Mouse (Mus musculus) left cerebral cortex, postnatal 4 days (tissue): ENCODE measurements around the gene Tbca. TPM values are rescaled to one million over a fixed set of nuclear protein-coding genes. Genes with fewer than 3 reads are reported as not detected.
A peak's percentile ranks its signal among the peaks of the same experiment; 100 is the strongest.

Experiments used
- DNase-seq: peaks from one replicate; pipeline ENCODE4 v3.0.0-alpha.2; 2022
- intact Hi-C: fragments of 180-260 bp; cut with DNase I; formaldehyde crosslinking; loops from one replicate; pipeline ENCODE4 v1.15.1; 2025
- total RNA-seq, 2 experiments: library from RNA; stranded (reverse); gene quantifications; 2 replicates each; pipeline ENCODE4 v1.2.3; 2021

Tbca gene
- total RNA-seq: 100 to 1,000 TPM; 283 to 330 TPM

- intact Hi-C loops: no loop called here
Observed at GRCm38 (mm10) chr13:94788771-94789649, at the start of gene Tbca. Tbca (plus strand) TSS chr13:94788910.

GRCm38 (mm10) chr13:94745176-94745575 is 43.5 kb upstream of the Tbca start:
- intact Hi-C loops: no loop called here
- no peak for DNase-seq

More at GRCm38 (mm10) chr13:94788771-94789649, at the start of gene Tbca:
- peak; percentile 90 for DNase-seq

- no peak for DNase-seq
- intact Hi-C loops: no loop called here
Observed at GRCm38 (mm10) chr13:94765852-94766251, 22.9 kb upstream of the Tbca start.

- DNase-seq: no peak
- intact Hi-C loops: no loop called here
Observed at GRCm38 (mm10) chr13:94768460-94769154, 20.1 kb upstream of the Tbca start.

GRCm38 (mm10) chr13:94769155-94769470 is 19.6 kb upstream of the Tbca start:
- intact Hi-C loops: no loop called here
- no peak for DNase-seq

GRCm38 (mm10) chr13:94786866-94787265 is 1.8 kb upstream of the Tbca start:
- intact Hi-C loops: no loop called here

GRCm38 (mm10) chr13:94794689-94795088 is 6.0 kb downstream of the Tbca start:
- intact Hi-C loops: no loop called here
- DNase-seq: no peak

More at GRCm38 (mm10) chr13:94786866-94787265, 1.8 kb upstream of the Tbca start:
- no peak for DNase-seq

GRCm38 (mm10) chr13:94803480-94804057 is 14.9 kb downstream of the Tbca start:
- no peak for DNase-seq
- intact Hi-C loops: no loop called here

- no peak for DNase-seq
- intact Hi-C loops: no loop called here
Observed at GRCm38 (mm10) chr13:94806315-94807179, 17.8 kb downstream of the Tbca start.

- intact Hi-C loops: no loop called here
- DNase-seq: no peak
Observed at GRCm38 (mm10) chr13:94808596-94808995, 19.9 kb downstream of the Tbca start.

- intact Hi-C loops: no loop called here
- no peak for DNase-seq
Observed at GRCm38 (mm10) chr13:94809724-94810123, 21.0 kb downstream of the Tbca start.

GRCm38 (mm10) chr13:94811451-94811850 is 22.7 kb downstream of the Tbca start:
- no peak for DNase-seq

GRCm38 (mm10) chr13:94813770-94814169 is 25.1 kb downstream of the Tbca start:
- intact Hi-C loops: no loop called here
- DNase-seq: no peak

More at GRCm38 (mm10) chr13:94811451-94811850, 22.7 kb downstream of the Tbca start:
- intact Hi-C loops: no loop called here

- intact Hi-C loops: no loop called here
Observed at GRCm38 (mm10) chr13:94820516-94820915, 31.8 kb downstream of the Tbca start.

GRCm38 (mm10) chr13:94820956-94821355 is 32.2 kb downstream of the Tbca start:
- no peak for DNase-seq

More at GRCm38 (mm10) chr13:94820516-94820915, 31.8 kb downstream of the Tbca start:
- no peak for DNase-seq

GRCm38 (mm10) chr13:94826389-94826788 is 37.7 kb downstream of the Tbca start:
- intact Hi-C loops: no loop called here
- DNase-seq: no peak

More at GRCm38 (mm10) chr13:94820956-94821355, 32.2 kb downstream of the Tbca start:
- intact Hi-C loops: no loop called here

GRCm38 (mm10) chr13:94826986-94827385 is 38.3 kb downstream of the Tbca start:
- intact Hi-C loops: no loop called here
- no peak for DNase-seq

- intact Hi-C loops: no loop called here
Observed at GRCm38 (mm10) chr13:94827847-94828246, 39.1 kb downstream of the Tbca start.

GRCm38 (mm10) chr13:94838047-94838720 is 49.5 kb downstream of the Tbca start:
- intact Hi-C loops: no loop called here
- DNase-seq: no peak

More at GRCm38 (mm10) chr13:94827847-94828246, 39.1 kb downstream of the Tbca start:
- DNase-seq: no peak
